Mouse (Mus musculus) C2C12 (cell line): ENCODE results near the gene Mindy4b-ps.

Source experiments
- CEBPB ChIP-seq: IDR thresholded peaks from one replicate; pipeline ENCODE4 v1.6.1; 2011; ENCODE audit warnings: low read depth, mild to moderate bottlenecking, control low read depth, moderate library complexity
- CTCF ChIP-seq: IDR thresholded peaks from one replicate; pipeline ENCODE4 v1.5.1; 2011; ENCODE audit not compliant: control insufficient read depth, insufficient read depth, insufficient read length
- MAX ChIP-seq: IDR thresholded peaks from one replicate; pipeline ENCODE4 v1.6.1; 2011; ENCODE audit warnings: mild to moderate bottlenecking, control low read depth
- MYOD1 ChIP-seq: IDR thresholded peaks from one replicate; pipeline ENCODE4 v1.6.1; 2011; ENCODE audit warnings: low read depth; ENCODE audit not compliant: control insufficient read depth, insufficient read length
- MYOG ChIP-seq: IDR thresholded peaks from one replicate; pipeline ENCODE4 v1.6.1; 2011; ENCODE audit not compliant: control insufficient read depth, insufficient read length; ENCODE audit errors: extremely low read depth
- USF1 ChIP-seq: IDR thresholded peaks from one replicate; pipeline ENCODE4 v1.6.1; 2011; ENCODE audit warnings: low read depth, mild to moderate bottlenecking, control low read depth, moderate library complexity

GRCm38 (mm10) chr3:58817337-58817736, 4.8 kb downstream of the Mindy4b-ps start:
- TF ChIP-seq CTCF (no peak), CEBPB (no peak), MAX (no peak), MYOD1 (no peak), USF1 (no peak), MYOG (no peak)
